Mouse (Mus musculus) gastrocnemius, postnatal 25 days (tissue): ENCODE results near the gene Neurod1. TPM values are rescaled to one million over a fixed set of nuclear protein-coding genes. Genes with fewer than 3 reads are reported as not detected.

ENCODE experiments used
- DNase-seq: peaks from one replicate; pipeline ENCODE4 v3.0.0; 2022
- total RNA-seq, 2 experiments: library from RNA; stranded (reverse); gene quantifications; 1 replicate in 1 of 2; 2 replicates in 1 of 2; pipeline ENCODE4 v1.2.3; 2021

Neurod1 gene
- total RNA-seq, 2 experiments from 2014 or later: not detected

DNA sequence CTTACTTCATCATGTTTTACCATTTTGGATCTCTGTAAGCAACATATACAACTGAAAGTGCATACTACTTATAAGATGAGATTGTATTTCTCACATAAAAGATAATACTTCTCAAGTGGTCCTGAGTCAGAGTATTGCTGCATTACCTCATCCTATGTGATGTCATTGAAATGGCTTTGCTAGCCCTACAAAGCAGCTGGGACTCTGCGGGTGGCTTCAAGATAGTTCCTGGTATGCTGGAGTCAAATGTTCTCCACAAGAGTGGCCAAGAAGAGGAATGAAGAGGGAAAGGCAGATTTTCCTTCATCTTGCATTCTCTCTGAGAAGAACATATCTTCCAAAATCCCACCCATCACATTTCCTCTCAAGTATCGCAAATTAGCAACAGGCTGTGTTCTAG is 13.2 kb downstream of the Neurod1 start:
- DNase-seq: no peak

GRCm38 (mm10) chr2:79442906-79443305 is 13.6 kb downstream of the Neurod1 start:
- no peak for DNase-seq

DNA sequence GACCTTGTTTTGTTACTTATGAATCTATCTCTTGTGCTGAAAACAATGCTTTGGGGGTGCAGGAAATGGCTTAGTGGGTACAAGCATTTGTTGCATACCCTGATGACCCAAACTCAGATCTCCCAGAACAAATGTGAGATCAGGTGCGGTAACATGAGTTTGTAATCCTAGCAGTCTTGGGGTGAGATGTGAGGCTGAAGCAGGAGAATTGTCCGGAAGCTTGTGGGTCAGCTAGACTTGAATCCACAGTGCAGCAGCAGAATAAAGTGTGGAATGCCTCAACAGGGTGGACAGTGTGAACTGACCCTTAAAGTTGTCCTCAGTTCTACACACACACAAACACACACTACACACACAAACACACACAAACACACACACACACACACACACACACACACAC is 14.3 kb downstream of the Neurod1 start:
- DNase-seq: no peak

GRCm38 (mm10) chr2:79430061-79430460 is 26.5 kb downstream of the Neurod1 start:
- DNase-seq: no peak

DNA sequence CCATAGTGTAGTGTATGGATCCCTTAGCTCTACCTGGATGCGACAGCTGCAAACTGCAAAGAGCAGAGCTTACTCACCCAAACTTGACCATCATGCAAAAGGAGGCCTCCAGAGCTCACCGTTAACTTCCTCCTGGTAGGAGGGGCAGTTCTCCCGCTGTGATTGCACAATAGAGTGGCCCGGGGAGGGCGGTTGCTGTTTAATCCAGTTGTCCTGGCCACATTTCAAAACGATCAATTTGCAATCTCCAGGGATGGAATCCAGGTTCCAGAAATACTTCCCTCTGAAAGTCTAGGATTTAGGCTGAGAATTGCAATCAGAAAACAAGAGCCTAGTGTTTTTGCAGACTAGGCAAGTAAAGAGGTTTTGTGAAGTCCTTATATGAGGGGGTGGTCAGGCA is 26.9 kb downstream of the Neurod1 start:
- DNase-seq: peak; percentile 12

GRCm38 (mm10) chr2:79429108-79429507 is 27.4 kb downstream of the Neurod1 start:
- DNase-seq: no peak

DNA sequence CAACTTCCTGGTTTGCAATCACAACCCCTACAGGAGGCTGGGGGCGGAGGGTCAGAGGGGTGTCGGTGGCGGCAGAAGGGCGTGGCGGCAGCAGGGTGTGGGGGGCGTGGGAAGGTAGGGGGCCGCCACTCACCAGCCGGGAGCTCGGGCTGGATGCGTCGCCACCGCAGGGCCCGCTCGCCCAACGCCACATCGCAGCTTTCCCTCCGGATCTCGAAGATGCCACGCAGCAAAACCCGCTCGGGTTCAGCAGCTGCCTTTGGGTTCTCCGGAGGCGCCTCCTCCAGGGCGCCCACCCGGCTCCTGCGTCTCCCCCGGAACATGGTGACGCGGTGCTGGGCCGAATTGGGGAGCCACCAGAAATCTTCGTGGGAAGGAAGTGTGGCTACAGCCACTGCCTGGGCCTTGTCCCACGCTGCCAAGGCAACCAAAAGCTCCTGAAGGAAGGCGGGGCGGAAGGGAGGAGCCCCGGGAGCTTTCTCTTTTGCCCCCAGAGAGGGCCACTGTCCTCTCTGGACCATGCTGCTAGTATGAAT is 27.9 kb downstream of the Neurod1 start:
- DNase-seq: peak; percentile 9

DNA sequence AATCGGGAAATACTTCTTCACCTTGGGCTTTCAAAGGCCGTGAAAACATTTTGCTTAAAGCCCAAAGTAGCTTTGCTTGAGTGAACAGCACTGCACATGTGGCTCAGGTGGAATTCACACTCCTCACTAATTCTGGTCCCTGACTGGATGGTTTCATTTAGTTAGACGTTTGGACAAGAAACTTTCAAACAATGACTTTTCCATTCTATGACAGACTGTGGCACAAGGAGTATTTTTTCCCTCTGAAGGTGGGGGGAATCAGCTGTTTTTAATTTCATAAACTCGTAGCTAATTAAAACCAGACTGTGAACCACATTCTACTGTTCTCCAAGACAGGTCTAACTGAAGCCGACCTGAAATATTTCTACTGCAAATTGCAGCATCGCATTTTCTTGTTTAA is 28.5 kb downstream of the Neurod1 start:
- DNase-seq: no peak

DNA sequence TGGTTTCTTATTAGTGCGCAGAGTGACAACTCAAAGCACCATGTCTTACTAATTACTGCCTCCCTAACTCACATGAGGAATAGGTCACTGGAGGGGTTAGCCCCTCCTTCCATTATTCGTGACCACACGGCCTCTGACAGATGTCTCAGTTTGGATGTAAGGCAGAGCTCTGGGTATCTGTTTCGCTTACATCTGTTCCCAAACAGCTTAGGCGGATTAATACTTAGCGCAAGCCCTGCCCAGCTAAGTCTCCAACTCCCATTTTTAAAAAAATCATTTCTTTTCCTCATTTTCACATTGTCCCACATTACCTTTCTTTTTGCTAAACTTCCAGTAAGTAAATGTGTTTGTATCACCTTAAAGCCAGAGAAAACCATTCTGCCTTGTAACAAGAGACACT is 34.9 kb downstream of the Neurod1 start:
- DNase-seq: no peak

GRCm38 (mm10) chr2:79414505-79414904 is 42.0 kb downstream of the Neurod1 start:
- DNase-seq: no peak

DNA sequence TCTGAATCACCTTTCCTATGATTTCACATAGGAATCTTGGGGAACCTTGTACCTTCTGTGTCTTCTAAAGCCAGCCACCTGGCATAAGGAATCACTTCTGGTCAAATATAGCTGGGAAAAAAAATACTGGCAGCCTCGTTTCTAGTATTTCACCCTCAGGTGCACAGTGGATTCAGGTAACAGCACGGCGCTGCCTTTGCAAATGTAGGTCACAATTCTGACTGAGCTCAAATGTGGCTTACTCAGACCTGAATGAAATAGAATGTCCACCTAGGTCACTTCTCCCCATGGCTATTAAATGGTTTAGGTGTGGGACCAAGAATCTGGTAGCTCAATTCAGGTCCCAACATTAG is 45.7 kb downstream of the Neurod1 start:
- DNase-seq: no peak

GRCm38 (mm10) chr2:79410247-79410902 is 46.2 kb downstream of the Neurod1 start:
- no peak for DNase-seq

GRCm38 (mm10) chr2:79405661-79406405 is 50.7 kb downstream of the Neurod1 start:
- no peak for DNase-seq

Other genes with a start within 250 kb of the Neurod1 start
- 1 to 10 TPM; 3.7 to 5.1 TPM for gene Itga4, start 201.3 kb downstream of the Neurod1 start, total RNA-seq
- gene Cerkl, start within 50 bp of the Neurod1 start, total RNA-seq: 1 to 10 TPM in 1 of 2 experiments, not detected in 1; 1.2 TPM
- gene Itprid2, start 178.6 kb upstream of the Neurod1 start, total RNA-seq: 10 to 100 TPM; 10.7 to 11.2 TPM